Mouse (Mus musculus): Measurements from ENCODE around the gene Zfp292.

The Zfp292 gene

GRCm38 (mm10) chr4:34883366-34884029 lies 738 bp upstream of the Zfp292 start:
- DNase-seq (ENCODE audit: low read depth, low spot score): no peak

GRCm38 (mm10) chr4:34882291-34882769 lies 430 bp downstream of the Zfp292 start:
- peak; percentile 10 for DNase-seq (ENCODE audit: low read depth, low spot score)

- no peak for DNase-seq (ENCODE audit: low read depth, low spot score)
Measured at GRCm38 (mm10) chr4:34881851-34882250, 909 bp downstream of the Zfp292 start.

- DNase-seq (ENCODE audit: low read depth, low spot score): no peak
Measured at GRCm38 (mm10) chr4:34880921-34881650, 1.7 kb downstream of the Zfp292 start.

- no peak for DNase-seq (ENCODE audit: low read depth, low spot score)
Measured at GRCm38 (mm10) chr4:34874234-34874633, 8.5 kb downstream of the Zfp292 start.

GRCm38 (mm10) chr4:34872896-34873495 lies 9.8 kb downstream of the Zfp292 start:
- DNase-seq (ENCODE audit: low read depth, low spot score): no peak

GRCm38 (mm10) chr4:34869813-34870212 lies 12.9 kb downstream of the Zfp292 start:
- no peak for DNase-seq (ENCODE audit: low read depth, low spot score)

- no peak for DNase-seq (ENCODE audit: low read depth, low spot score)
Measured at GRCm38 (mm10) chr4:34861438-34861837, 21.3 kb downstream of the Zfp292 start.

- no peak for DNase-seq (ENCODE audit: low read depth, low spot score)
Measured at GRCm38 (mm10) chr4:34859416-34859815, 23.3 kb downstream of the Zfp292 start.

- no peak for DNase-seq (ENCODE audit: low read depth, low spot score)
Measured at GRCm38 (mm10) chr4:34858903-34859302, 23.9 kb downstream of the Zfp292 start.

- DNase-seq (ENCODE audit: low read depth, low spot score): no peak
Measured at GRCm38 (mm10) chr4:34855966-34856365, 26.8 kb downstream of the Zfp292 start.

GRCm38 (mm10) chr4:34852051-34852450 lies 30.7 kb downstream of the Zfp292 start:
- DNase-seq (ENCODE audit: low read depth, low spot score): peak; percentile 11

- no peak for DNase-seq (ENCODE audit: low read depth, low spot score)
Measured at GRCm38 (mm10) chr4:34850156-34850555, 32.6 kb downstream of the Zfp292 start.

GRCm38 (mm10) chr4:34847679-34848309 lies 35.0 kb downstream of the Zfp292 start:
- DNase-seq (ENCODE audit: low read depth, low spot score): no peak

GRCm38 (mm10) chr4:34843839-34844238 lies 38.9 kb downstream of the Zfp292 start:
- no peak for DNase-seq (ENCODE audit: low read depth, low spot score)

- DNase-seq (ENCODE audit: low read depth, low spot score): no peak
Measured at GRCm38 (mm10) chr4:34842826-34843225, 39.9 kb downstream of the Zfp292 start.

- DNase-seq (ENCODE audit: low read depth, low spot score): no peak
Measured at GRCm38 (mm10) chr4:34831496-34831895, 51.3 kb downstream of the Zfp292 start.

- DNase-seq (ENCODE audit: low read depth, low spot score): no peak
Measured at GRCm38 (mm10) chr4:34829456-34829855, 53.3 kb downstream of the Zfp292 start.

GRCm38 (mm10) chr4:34823901-34824300 lies 58.9 kb downstream of the Zfp292 start:
- DNase-seq (ENCODE audit: low read depth, low spot score): no peak

GRCm38 (mm10) chr4:34819904-34820303 lies 62.9 kb downstream of the Zfp292 start:
- no peak for DNase-seq (ENCODE audit: low read depth, low spot score)

- DNase-seq (ENCODE audit: low read depth, low spot score): no peak
Measured at GRCm38 (mm10) chr4:34801166-34802034, 81.4 kb downstream of the Zfp292 start.

Measured in skeletal muscle tissue, adult 2 months (tissue).